Mouse (Mus musculus) hindbrain, postnatal 0 days (tissue): ENCODE data around the gene 4933424G06Rik. TPM values are rescaled to one million over a fixed set of nuclear protein-coding genes. Genes with fewer than 3 reads are reported as not detected.

Experiments
- ATAC-seq: fragments of 200-750 bp; cut with Nextera tagmentation; 2 replicates; pipeline ENCODE4 v1.8.0; 2017; ENCODE audit warnings: mild to moderate bottlenecking, moderate TSS enrichment, moderate library complexity
- DNase-seq: peaks from one replicate; pipeline ENCODE4 v3.0.0-alpha.2; 2015; ENCODE audit warnings: low spot score
- H3K27ac ChIP-seq: fragments of 300-500 bp; sonication (generic); 2 replicates; pipeline ENCODE4 v1.5.1; 2014; ENCODE audit warnings: mild to moderate bottlenecking
- H3K27me3 ChIP-seq: fragments of 300-500 bp; sonication (generic); 2 replicates; pipeline ENCODE4 v1.6.1; 2014; ENCODE audit warnings: low read length, mixed read lengths; ENCODE audit not compliant: insufficient read depth
- H3K36me3 ChIP-seq: fragments of 300-500 bp; sonication (generic); 2 replicates; pipeline ENCODE4 v1.6.1; 2014; ENCODE audit warnings: low read length, mixed read lengths; ENCODE audit not compliant: insufficient read depth
- H3K4me1 ChIP-seq: fragments of 300-500 bp; sonication (generic); 2 replicates; pipeline ENCODE4 v1.6.1; 2014; ENCODE audit warnings: antibody characterized with exemption, low read length, mixed read lengths; ENCODE audit not compliant: insufficient read depth
- H3K4me2 ChIP-seq: fragments of 300-500 bp; sonication (generic); 2 replicates; pipeline ENCODE4 v1.6.1; 2014; ENCODE audit warnings: low read depth, mild to moderate bottlenecking, low read length, moderate library complexity, mixed read lengths
- H3K4me3 ChIP-seq: fragments of 300-500 bp; sonication (generic); 2 replicates; pipeline ENCODE4 v1.5.1; 2014; ENCODE audit warnings: low read length
- H3K9ac ChIP-seq: fragments of 300-500 bp; sonication (generic); replicated peaks from 2 replicates; pipeline ENCODE4 v1.6.1; 2014; ENCODE audit warnings: mild to moderate bottlenecking, low read length, moderate library complexity, mixed read lengths
- H3K9me3 ChIP-seq: fragments of 300-500 bp; sonication (generic); 2 replicates; pipeline ENCODE4 v1.6.1; 2016; ENCODE audit warnings: low read length, mixed read lengths
- CTCF ChIP-seq: IDR thresholded peaks from 2 replicates; pipeline ENCODE4 v1.5.1; 2016; ENCODE audit warnings: antibody characterized with exemption, control low read depth, low read depth
- WGBS: fragments of 180-500 bp; shearing (Covaris S2); extraction: QIAGEN DNeasy Blood & Tissue Kit; methylation state at CpG from one replicate; pipeline ENCODE4 v1.1.7; 2014; 5-methylcytosine and 5-hydroxymethylcytosine counted together
- polyA plus RNA-seq: library from polyadenylated mRNA; unstranded; fragments of >200 nt; fragmentation: Nextera tagmentation; extraction: Ambion mirVana; gene quantifications from 2 replicates; pipeline ENCODE4 v1.2.1, GENCODE M21; 2015
- total RNA-seq: library from RNA; depleted of rRNA; stranded (reverse); fragments of >200 nt; gene quantifications from 2 replicates; pipeline ENCODE4 v1.2.3, GENCODE M21; 2014

4933424G06Rik gene
- total and polyA plus RNA-seq, 2 experiments from 2014 or later = 0.89 TPM; not detected in 1

GRCm38 (mm10) chr1:36691271-36692155, 18.4 kb upstream of the 4933424G06Rik start, which contains the start of gene Cox5b:
Gene Cox5b, plus strand, starts transcription at chr1:36691449.
- peak; percentile 96 for ATAC-seq
- peak within 1 kb of the TSS; percentile 78 for H3K9ac ChIP-seq
- WGBS = under 1% methylated on average over 68 of the region's 68 CpGs

GRCm38 (mm10) chr1:36694871-36695270, 15.1 kb upstream of the 4933424G06Rik start:
- no peak for TF ChIP-seq CTCF
- Histone ChIP-seq H3K4me3 (no peak overlapping the region), H3K27me3 (no peaks in the 10 kb centered on the region), H3K27ac (no peak overlapping the region), H3K36me3 (peaks cover 20% of the 10 kb centered on the region), H3K4me2 (no peak overlapping the region), H3K4me1 (peaks cover 6% of the 10 kb centered on the region), H3K9ac (no peak overlapping the region), H3K9me3 (no peaks in the 10 kb centered on the region)
- WGBS = 90% methylated on average over 6 of the region's 6 CpGs
- ATAC-seq = no peak
- DNase-seq = no peak

More at GRCm38 (mm10) chr1:36691271-36692155, 18.4 kb upstream of the 4933424G06Rik start, which contains the start of gene Cox5b:
- no peaks in the 10 kb centered on the region for H3K9me3 ChIP-seq
- peak; percentile 99 for DNase-seq
- peaks cover 12% of the 10 kb centered on the region; the same call in 1 of the 2 replicates for H3K36me3 ChIP-seq
- peak within 1 kb of the TSS; percentile 70 for H3K27ac ChIP-seq
- H3K27me3 ChIP-seq = no peaks in the 10 kb centered on the region
- TF ChIP-seq CTCF = no peak
- H3K4me2 ChIP-seq = peak within 1 kb of the TSS; percentile 72
- peak within 1 kb of the TSS; percentile 57 for H3K4me3 ChIP-seq
- peaks cover 6% of the 10 kb centered on the region for H3K4me1 ChIP-seq

- WGBS = 68% methylated on average over 6 of the region's 6 CpGs
- H3K27ac ChIP-seq = no peak overlapping the region
- peaks cover 6% of the 10 kb centered on the region for H3K4me1 ChIP-seq
- no peaks in the 10 kb centered on the region for H3K9me3 ChIP-seq
- peak; percentile 39 for TF ChIP-seq CTCF
- H3K9ac ChIP-seq = no peak overlapping the region
- no peak overlapping the region for H3K4me2 ChIP-seq
- no peaks in the 10 kb centered on the region for H3K27me3 ChIP-seq
- H3K36me3 ChIP-seq = peaks cover 34% of the 10 kb centered on the region
- no peak for DNase-seq
- no peak overlapping the region for H3K4me3 ChIP-seq
- ATAC-seq = no peak
Observed at GRCm38 (mm10) chr1:36696411-36696810, 13.5 kb upstream of the 4933424G06Rik start.

GRCm38 (mm10) chr1:36697030-36697429, 12.9 kb upstream of the 4933424G06Rik start:
- 77% methylated on average over 5 of the region's 5 CpGs for WGBS
- Histone ChIP-seq H3K9me3 (no peaks in the 10 kb centered on the region), H3K4me3 (no peak overlapping the region), H3K9ac (no peak overlapping the region; the same call in 1 of the 2 replicates), H3K4me2 (no peak overlapping the region), H3K4me1 (peaks cover 4% of the 10 kb centered on the region), H3K36me3 (peaks cover 40% of the 10 kb centered on the region), H3K27me3 (no peaks in the 10 kb centered on the region), H3K27ac (no peak overlapping the region)
- TF ChIP-seq CTCF = no peak
- ATAC-seq (no peak), DNase-seq (no peak)

- no peak overlapping the region for H3K4me2 ChIP-seq
- WGBS = 62% methylated on average over 2 of the region's 2 CpGs
- H3K9me3 ChIP-seq = no peaks in the 10 kb centered on the region
- no peak overlapping the region for H3K27ac ChIP-seq
- no peak for ATAC-seq
- no peak overlapping the region for H3K4me3 ChIP-seq
- no peaks in the 10 kb centered on the region for H3K27me3 ChIP-seq
- no peak for TF ChIP-seq CTCF
- H3K4me1 ChIP-seq = peaks cover 11% of the 10 kb centered on the region
- peaks cover 39% of the 10 kb centered on the region for H3K36me3 ChIP-seq
- no peak for DNase-seq
- H3K9ac ChIP-seq = no peak overlapping the region
Observed at GRCm38 (mm10) chr1:36707166-36707565, 2.8 kb upstream of the 4933424G06Rik start.

- Histone ChIP-seq H3K4me2 (0 out of 2 replicates have a peak overlapping the region, but pooled peaks have one; percentile 77), H3K9ac (no peak overlapping the region)
Observed at GRCm38 (mm10) chr1:36707797-36708196, 2.2 kb upstream of the 4933424G06Rik start.

GRCm38 (mm10) chr1:36708626-36709025, 1.3 kb upstream of the 4933424G06Rik start:
- 89% methylated on average over 1 of the region's 1 CpGs for WGBS
- no peaks in the 10 kb centered on the region for H3K9me3 ChIP-seq
- ATAC-seq (no peak), DNase-seq (no peak)
- peak overlapping the region; percentile 77 for H3K4me2 ChIP-seq
- no peak overlapping the region for H3K27ac ChIP-seq
- H3K36me3 ChIP-seq = peaks cover 28% of the 10 kb centered on the region
- peak overlapping the region; percentile 95 for H3K4me3 ChIP-seq
- H3K9ac ChIP-seq = peak overlapping the region; percentile 90
- TF ChIP-seq CTCF = no peak
- no peaks in the 10 kb centered on the region for H3K27me3 ChIP-seq
- peaks cover 11% of the 10 kb centered on the region for H3K4me1 ChIP-seq

More at GRCm38 (mm10) chr1:36707797-36708196, 2.2 kb upstream of the 4933424G06Rik start:
- Histone ChIP-seq H3K36me3 (peaks cover 35% of the 10 kb centered on the region), H3K4me3 (no peak overlapping the region), H3K27ac (no peak overlapping the region), H3K27me3 (no peaks in the 10 kb centered on the region), H3K4me1 (peaks cover 11% of the 10 kb centered on the region), H3K9me3 (no peaks in the 10 kb centered on the region)
- DNase-seq (no peak), ATAC-seq (no peak)
- 76% methylated on average over 3 of the region's 3 CpGs for WGBS
- no peak for TF ChIP-seq CTCF
